Mouse (Mus musculus) mesoderm, embryonic 11.5 days (tissue): Measurements from ENCODE around the gene Iqcf5.

Source experiments
- DNase-seq: peaks from one replicate; pipeline ENCODE4 v3.0.0-alpha.2; 2012; ENCODE audit warnings: low read depth, low spot score

Iqcf5 gene

DNA sequence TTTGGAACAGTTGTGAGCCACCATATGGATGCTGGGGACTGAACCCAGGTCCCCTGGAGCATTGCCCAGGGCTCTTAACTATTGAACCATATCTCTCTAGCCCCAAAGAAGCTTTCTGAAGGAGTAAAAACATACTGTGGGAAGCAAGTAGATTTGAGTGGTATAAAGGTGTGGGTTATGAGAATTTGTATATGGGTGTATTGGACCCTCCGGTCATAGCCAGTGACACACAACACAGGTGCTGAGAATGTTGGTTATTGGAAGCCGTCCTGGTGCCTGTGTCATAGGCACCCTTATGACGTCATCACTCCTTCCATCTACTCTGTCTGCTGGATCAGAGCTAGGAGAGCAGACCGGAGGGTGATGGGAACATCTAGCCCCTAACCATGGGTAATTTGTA is at the start of gene Iqcf5:
Gene Iqcf5, plus strand, starts transcription at position 301 of the 400 bp plus-strand sequence.
- DNase-seq, result no peak

GRCm38 (mm10) chr9:106464751-106465541 is 49.4 kb upstream of the Iqcf5 start:
- DNase-seq, result peak; percentile 75

GRCm38 (mm10) chr9:106465571-106466200 is 48.7 kb upstream of the Iqcf5 start, which contains the start of gene Gpr62:
Gpr62 (minus strand) TSS chr9:106465938.
- no peak for DNase-seq

DNA sequence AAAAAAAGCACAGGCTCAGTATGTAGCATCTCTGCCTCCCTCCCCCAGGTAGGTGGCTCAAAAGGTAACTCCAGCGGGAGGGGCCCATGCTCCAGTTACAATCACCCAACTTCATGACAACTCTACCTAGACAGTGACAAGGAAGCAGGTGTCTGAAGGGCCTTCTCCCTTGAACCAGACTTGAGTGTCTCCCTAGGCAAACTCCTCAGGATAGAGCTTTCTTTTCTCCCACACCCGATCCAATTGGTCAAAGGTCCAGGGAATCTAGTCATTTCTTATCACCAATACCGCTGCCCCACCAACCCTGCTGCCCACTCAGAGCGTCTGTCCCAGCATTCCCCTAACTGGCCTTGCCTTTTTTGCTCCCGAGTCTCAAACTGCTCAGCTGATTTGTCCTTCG is 47.7 kb upstream of the Iqcf5 start:
- no peak for DNase-seq

GRCm38 (mm10) chr9:106467746-106468145 is 46.6 kb upstream of the Iqcf5 start:
- no peak for DNase-seq

- no peak for DNase-seq
Observed at GRCm38 (mm10) chr9:106469317-106469716, 45.1 kb upstream of the Iqcf5 start.

GRCm38 (mm10) chr9:106469776-106470175 is 44.6 kb upstream of the Iqcf5 start:
- DNase-seq, result no peak

GRCm38 (mm10) chr9:106470991-106471750 is 43.2 kb upstream of the Iqcf5 start:
- DNase-seq, result no peak

DNA sequence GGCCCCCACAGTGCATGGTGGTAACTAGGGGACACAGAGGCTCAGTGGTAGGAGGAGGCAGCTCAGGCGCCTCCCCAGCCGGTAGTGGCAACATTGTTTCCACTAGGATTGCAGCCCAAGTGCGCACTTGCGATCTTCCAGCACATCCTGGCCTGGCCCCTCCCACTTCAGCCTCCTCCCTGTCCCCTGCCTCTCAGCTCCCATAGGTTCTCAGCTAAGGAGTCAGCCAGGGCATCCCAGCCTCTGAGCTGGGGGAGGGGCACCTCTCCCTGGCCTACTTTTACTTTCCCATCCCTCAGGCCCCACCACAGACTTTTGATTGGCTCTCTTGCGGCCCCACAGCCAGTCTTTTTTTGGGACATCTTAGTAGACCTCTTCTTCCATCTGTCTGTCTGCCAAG is 42.5 kb upstream of the Iqcf5 start:
- DNase-seq, result peak; percentile 64

- no peak for DNase-seq
Observed at GRCm38 (mm10) chr9:106472321-106472720, 42.1 kb upstream of the Iqcf5 start.

DNA sequence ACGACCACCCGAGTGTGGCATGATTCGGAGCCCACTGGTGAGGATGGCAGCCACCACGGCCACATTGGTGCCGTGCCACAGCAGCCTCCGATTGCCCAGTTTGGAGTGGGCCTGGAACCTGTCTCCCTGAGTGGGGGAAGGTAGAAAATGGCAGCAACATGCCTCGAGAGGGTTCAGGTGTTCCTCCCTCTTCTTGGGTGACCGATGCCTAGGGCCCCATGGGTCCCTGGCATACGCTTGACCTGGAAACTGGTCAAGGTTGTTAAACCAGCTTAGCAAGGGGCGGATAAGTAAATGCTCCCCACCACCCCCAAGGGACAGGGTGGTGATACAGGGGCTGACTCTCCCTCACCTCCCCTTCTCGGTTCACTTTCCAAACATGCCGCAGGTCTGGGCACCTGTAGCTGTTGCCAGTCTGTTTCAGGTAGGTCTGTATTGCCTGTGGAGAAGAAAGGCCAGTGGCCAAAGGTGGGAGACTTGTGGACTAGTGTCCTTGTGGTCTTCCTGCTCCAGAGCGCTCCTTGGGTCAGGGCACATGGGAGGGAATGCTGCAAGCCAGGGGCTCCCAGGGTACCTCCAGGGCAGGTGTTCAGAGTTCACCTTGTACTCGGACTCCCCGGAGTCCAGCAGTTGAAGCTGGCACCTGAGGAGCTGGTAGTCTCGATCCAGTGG is 41.2 kb upstream of the Iqcf5 start:
- DNase-seq, result no peak

DNA sequence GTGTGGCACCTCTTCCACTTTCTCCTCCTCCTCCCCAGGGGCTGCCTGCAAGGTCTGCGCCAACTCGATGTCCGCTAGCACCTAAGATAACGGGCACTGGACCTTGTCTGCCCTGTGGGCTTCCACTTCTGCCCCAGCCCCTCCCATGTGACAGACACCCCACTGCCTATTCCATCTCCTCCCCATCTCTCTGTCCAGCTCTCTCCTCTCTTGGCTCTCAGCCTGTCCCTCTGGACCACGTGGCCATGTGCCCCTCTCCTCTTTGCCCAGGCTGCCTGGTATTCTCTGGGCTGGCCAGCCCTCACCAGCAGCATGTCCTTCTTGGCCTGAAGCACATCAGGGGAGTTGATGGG is 40.6 kb upstream of the Iqcf5 start:
- no peak for DNase-seq

GRCm38 (mm10) chr9:106474456-106474855 is 39.9 kb upstream of the Iqcf5 start:
- DNase-seq, result peak; percentile 86

- no peak for DNase-seq
Observed at GRCm38 (mm10) chr9:106475046-106475445, 39.3 kb upstream of the Iqcf5 start.

DNA sequence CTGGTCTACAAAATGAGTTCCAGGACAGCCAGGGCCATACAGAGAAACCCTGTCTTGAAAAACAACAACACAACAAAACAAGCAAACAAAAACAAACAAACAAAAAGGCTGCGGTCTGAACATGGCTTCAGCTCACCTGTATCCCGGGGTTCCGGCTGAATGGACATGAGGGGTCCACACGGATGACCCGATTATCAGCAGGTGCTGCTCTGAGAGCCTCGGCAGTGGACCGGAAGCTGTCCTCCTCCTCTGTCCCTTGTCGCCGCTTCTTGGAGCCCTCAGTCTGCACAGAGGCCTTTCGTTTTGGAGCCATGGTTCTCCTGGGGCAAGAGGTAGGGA is 38.7 kb upstream of the Iqcf5 start, which contains the start of gene Rrp9:
Gene Rrp9, plus strand, starts transcription at position 301 of the 339 bp plus-strand sequence.
- DNase-seq, result no peak

DNA sequence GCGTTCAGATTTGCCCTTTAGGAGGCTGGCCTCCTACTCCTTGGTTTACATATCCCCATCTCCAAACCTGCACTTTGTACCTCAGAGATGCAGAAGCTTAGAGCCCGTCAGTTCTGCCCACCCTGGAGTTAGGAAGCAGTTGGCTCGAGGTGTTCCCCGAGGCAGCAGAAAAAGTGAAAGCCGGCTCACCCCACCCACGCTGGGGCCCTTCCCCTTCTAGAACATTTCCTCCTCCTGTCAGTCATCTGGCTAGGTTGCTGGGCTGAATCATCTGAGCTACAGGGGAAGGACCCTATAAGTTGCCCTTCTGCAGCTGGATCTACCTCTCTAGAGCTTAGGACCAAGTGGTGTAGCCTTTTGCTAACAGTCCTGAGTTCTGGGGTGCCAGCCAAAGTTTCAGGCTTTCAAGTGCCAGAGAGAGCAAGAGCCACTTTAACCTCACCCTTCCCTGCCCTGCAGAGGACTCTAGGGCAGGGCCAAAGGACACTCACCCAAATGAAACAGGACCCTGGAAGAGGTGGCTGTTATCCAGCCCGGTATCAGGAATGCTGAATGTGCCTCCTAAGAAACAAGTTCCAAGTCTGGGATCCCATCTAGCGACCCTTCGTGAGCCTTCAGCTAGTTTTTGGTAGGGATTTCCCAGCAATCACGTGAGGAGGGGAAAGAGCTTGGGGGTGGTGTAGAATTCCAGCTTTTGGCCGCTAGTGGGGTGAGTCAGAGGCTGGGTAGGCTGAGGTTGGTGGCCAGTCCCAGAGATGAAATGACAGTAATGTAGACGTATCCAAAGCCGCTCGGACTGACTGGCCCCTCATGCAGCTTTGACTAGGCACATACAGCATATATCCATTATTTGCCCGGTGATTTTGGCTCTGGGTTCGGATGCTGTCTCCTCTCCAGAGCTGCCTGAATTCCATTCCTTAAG is 38.1 kb upstream of the Iqcf5 start:
- DNase-seq, result no peak

GRCm38 (mm10) chr9:106476924-106477484 is 37.4 kb upstream of the Iqcf5 start, which contains the start of gene Parp3:
Parp3 (minus strand) TSS chr9:106476949.
- DNase-seq, result peak; percentile 100

GRCm38 (mm10) chr9:106477649-106478048 is 36.7 kb upstream of the Iqcf5 start:
- DNase-seq, result no peak

- no peak for DNase-seq
Observed at GRCm38 (mm10) chr9:106478101-106478500, 36.3 kb upstream of the Iqcf5 start.

DNA sequence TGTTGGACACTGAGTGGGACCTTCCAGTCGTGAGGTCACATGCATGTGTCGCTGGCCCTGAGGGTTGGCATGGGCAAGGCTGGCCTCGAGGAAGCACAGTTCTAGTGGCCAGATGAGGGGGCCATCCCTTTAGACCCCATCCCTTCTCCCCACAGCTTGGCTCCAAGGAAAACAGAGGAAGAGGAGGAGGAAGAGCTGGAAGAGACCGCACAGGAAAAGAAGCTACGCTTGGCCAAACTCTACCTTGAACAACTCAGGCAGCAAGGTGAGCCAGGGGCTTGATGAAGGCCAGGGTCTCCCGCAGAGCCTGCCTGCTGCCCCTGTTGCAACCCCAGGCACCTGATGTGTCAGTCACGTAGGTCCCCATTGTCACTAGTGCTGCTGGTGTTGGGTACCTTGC is 33.8 kb upstream of the Iqcf5 start:
- DNase-seq, result no peak
